Mouse (Mus musculus) stomach, postnatal 0 days (tissue): ENCODE results near the gene Atg14. TPM values are rescaled to one million over a fixed set of nuclear protein-coding genes. Genes with fewer than 3 reads are reported as not detected.
A peak's percentile ranks its signal among the peaks of the same experiment; 100 is the strongest.

Experiments used
- ATAC-seq: fragments of 200-750 bp; cut with Nextera tagmentation; 2 replicates; pipeline ENCODE4 v1.8.0; 2017; ENCODE audit not compliant: low FRiP score, low TSS enrichment
- DNase-seq: peaks from one replicate; pipeline ENCODE4 v3.0.0-alpha.2; 2016; ENCODE audit warnings: low spot score
- H3K27ac ChIP-seq: fragments of 300-500 bp; sonication (generic); replicated peaks from 2 replicates; pipeline ENCODE4 v1.5.1; 2014; ENCODE audit warnings: mild to moderate bottlenecking, control low read depth
- H3K27me3 ChIP-seq: fragments of 300-500 bp; sonication (generic); 2 replicates; pipeline ENCODE4 v1.6.1; 2014; ENCODE audit warnings: low read length; ENCODE audit not compliant: control insufficient read depth, insufficient read depth
- H3K36me3 ChIP-seq: fragments of 300-500 bp; sonication (generic); 2 replicates; pipeline ENCODE4 v1.6.1; 2014; ENCODE audit warnings: low read length, mixed read lengths; ENCODE audit not compliant: control insufficient read depth, insufficient read depth
- H3K4me1 ChIP-seq: fragments of 300-500 bp; sonication (generic); replicated peaks from 2 replicates; pipeline ENCODE4 v1.6.1; 2014; ENCODE audit warnings: antibody characterized with exemption; ENCODE audit not compliant: control insufficient read depth, insufficient read depth
- H3K4me2 ChIP-seq: fragments of 300-500 bp; sonication (generic); replicated peaks from 2 replicates; pipeline ENCODE4 v1.6.1; 2014; ENCODE audit warnings: low read depth, mild to moderate bottlenecking, control low read depth, moderate library complexity
- H3K4me3 ChIP-seq: fragments of 300-500 bp; sonication (generic); 2 replicates; pipeline ENCODE4 v1.5.1; 2014; ENCODE audit warnings: low read depth, low read length, control low read depth
- H3K9ac ChIP-seq: fragments of 300-500 bp; sonication (generic); 2 replicates; pipeline ENCODE4 v1.6.1; 2014; ENCODE audit warnings: mild to moderate bottlenecking, low read length, control low read depth, mixed read lengths
- H3K9me3 ChIP-seq: fragments of 300-500 bp; sonication (generic); 2 replicates; pipeline ENCODE4 v1.6.1; 2016; ENCODE audit warnings: low read length; ENCODE audit not compliant: control insufficient read depth
- CTCF ChIP-seq: IDR thresholded peaks from 2 replicates; pipeline ENCODE4 v1.5.1; 2016; ENCODE audit warnings: antibody characterized with exemption, low read depth, mild to moderate bottlenecking, moderate library complexity
- EP300 ChIP-seq: optimal IDR thresholded peaks from 2 replicates; pipeline ENCODE3; 2016; ENCODE audit warnings: antibody characterized with exemption
- WGBS: fragments of 180-500 bp; shearing (Covaris S2); extraction: QIAGEN DNeasy Blood & Tissue Kit; methylation state at CpG from one replicate; pipeline ENCODE4 v1.1.7; 2014; 5-methylcytosine and 5-hydroxymethylcytosine counted together
- polyA plus RNA-seq: library from polyadenylated mRNA; unstranded; fragments of >200 nt; fragmentation: Nextera tagmentation; extraction: Ambion mirVana; gene quantifications from 2 replicates; pipeline ENCODE4 v1.2.1, GENCODE M21; 2015

Gene Atg14
- polyA plus RNA-seq, 1 experiment from 2014 or later, result 6.9 TPM

DNA sequence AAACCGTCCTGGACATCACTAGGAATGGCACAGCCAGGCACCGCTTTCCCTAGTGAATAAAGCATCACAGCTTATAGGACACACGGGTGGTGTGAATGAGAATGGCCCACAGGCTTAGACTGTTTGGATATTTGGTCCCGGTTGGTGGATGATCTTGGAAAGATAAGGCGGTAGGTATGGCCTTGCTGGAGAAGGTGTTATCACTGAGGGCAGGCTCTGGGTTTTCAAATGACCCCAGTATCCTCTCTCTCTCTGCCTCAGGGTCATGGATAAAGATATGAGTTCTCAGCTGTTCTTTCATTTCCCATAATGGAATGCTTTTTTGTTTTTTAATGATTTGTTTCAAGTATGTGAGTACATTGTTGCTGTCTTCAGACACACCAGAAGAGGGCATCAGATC, 15.2 kb downstream of the Atg14 start:
- Histone ChIP-seq H3K4me1 (no peaks in the 10 kb centered on the region), H3K4me2 (no peak overlapping the region), H3K27ac (no peak overlapping the region), H3K4me3 (no peak overlapping the region), H3K9ac (no peak overlapping the region), H3K36me3 (peaks cover 3% of the 10 kb centered on the region), H3K27me3 (no peaks in the 10 kb centered on the region), H3K9me3 (no peaks in the 10 kb centered on the region)
- WGBS, result 93% methylated on average over 5 of the region's 5 CpGs
- TF ChIP-seq EP300, result no peak
- TF ChIP-seq CTCF, result no peak
- DNase-seq (no peak), ATAC-seq (0 out of 2 replicates have a peak, but pooled peaks have one; percentile 18)

DNA sequence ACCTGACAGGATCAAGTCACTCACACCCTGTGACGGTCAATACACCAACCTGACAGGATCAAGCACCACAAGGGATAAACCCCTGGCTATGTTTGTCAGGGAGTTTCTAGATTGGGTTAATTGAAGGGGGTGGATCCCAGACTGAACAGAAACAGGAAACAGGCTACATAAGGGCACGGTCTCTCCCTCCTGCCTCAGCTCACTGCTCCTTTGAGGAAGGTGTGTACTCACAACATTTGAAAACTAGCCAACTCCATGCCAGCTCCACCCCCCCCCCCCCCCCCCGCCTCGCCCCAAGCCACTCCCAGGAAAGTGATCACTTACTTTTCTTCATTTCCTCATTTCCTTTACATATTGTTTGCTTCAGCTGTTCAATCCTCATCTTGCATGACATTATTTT, 16.2 kb downstream of the Atg14 start:
- ATAC-seq (peak; percentile 45; the same call in 1 of the 2 replicates), DNase-seq (no peak)
- Histone ChIP-seq H3K4me3 (no peak overlapping the region), H3K4me2 (no peak overlapping the region), H3K36me3 (no peaks in the 10 kb centered on the region; the same call in 1 of the 2 replicates), H3K27me3 (no peaks in the 10 kb centered on the region), H3K9ac (no peak overlapping the region), H3K9me3 (no peaks in the 10 kb centered on the region), H3K4me1 (no peaks in the 10 kb centered on the region), H3K27ac (no peak overlapping the region)
- TF ChIP-seq CTCF, result no peak
- TF ChIP-seq EP300, result no peak
- WGBS, result 80% methylated on average over 3 of the region's 4 CpGs

DNA sequence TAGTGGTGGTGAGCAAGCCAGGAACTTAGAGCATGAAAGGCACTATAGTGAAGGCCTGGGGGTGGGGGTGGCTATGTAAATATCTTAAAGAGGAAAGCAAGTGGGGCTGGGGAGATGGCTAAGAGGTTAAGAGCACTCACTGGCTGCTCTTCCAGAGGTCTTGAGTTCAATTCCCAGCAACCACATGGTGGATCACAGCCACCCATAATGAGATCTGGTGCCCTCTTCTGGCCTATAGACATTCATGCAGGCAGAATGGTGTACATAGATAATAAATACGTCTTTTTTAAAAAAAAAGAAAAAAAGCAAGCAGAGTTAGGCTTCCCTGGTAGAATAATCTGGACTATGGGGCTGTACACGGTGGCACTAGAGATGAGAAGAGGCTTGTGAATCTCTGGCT, 17.1 kb downstream of the Atg14 start:
- no peak for ATAC-seq
- H3K9ac ChIP-seq, result no peak overlapping the region
- 96% methylated on average over 2 of the region's 2 CpGs for WGBS
- H3K4me2 ChIP-seq, result no peak overlapping the region
- no peak overlapping the region for H3K27ac ChIP-seq
- DNase-seq, result no peak
- H3K36me3 ChIP-seq, result peaks cover 5% of the 10 kb centered on the region
- TF ChIP-seq CTCF (peak; percentile 32; the same call in 1 of the 2 replicates), EP300 (no peak)
- H3K4me3 ChIP-seq, result no peak overlapping the region
- no peaks in the 10 kb centered on the region for H3K27me3 ChIP-seq
- H3K9me3 ChIP-seq, result no peaks in the 10 kb centered on the region
- H3K4me1 ChIP-seq, result no peaks in the 10 kb centered on the region

DNA sequence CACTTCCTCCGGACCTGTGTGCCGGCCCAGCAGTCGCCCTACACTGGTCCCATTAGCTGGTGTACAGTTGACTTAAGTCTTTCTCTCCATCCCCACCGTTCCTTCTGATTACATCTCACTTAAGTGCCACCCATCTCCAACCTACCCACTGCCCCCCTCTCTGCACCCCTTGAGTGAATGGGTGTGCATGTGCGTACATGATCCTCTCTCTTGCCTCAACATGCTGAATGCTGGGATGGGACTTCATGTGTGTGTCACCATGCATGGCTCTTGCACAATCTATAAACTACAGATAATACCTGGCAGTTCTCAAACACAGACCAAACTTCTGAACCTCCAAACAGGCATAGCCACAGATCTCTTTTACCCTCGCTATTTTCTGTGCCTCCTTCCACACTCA, 18.8 kb downstream of the Atg14 start:
- Histone ChIP-seq H3K4me2 (no peak overlapping the region), H3K36me3 (peaks cover 11% of the 10 kb centered on the region), H3K9me3 (no peaks in the 10 kb centered on the region), H3K4me3 (no peak overlapping the region), H3K4me1 (no peaks in the 10 kb centered on the region), H3K27me3 (no peaks in the 10 kb centered on the region), H3K27ac (no peak overlapping the region), H3K9ac (no peak overlapping the region)
- no peak for TF ChIP-seq EP300
- no peak for TF ChIP-seq CTCF
- ATAC-seq (no peak), DNase-seq (no peak)
- 68% methylated on average over 6 of the region's 6 CpGs for WGBS

DNA sequence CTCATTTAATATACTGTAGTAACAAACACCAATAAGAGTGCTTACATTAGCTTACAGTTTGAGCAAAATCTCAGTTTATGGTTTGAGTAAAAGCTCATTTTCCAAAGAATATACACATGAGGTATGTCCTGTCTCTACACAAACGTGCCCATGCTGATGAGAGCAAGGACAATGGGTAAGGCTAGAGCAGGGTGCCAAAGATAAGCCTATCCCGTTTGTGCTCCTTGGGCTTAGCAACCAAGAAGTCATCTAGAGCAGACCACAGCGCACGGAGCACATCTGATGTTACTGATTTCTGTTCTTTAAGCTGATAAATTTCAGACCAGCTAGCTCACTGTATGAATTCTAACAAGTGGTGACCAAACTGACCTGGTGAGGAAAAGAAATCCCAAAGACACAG, 25.6 kb downstream of the Atg14 start:
- H3K9me3 ChIP-seq, result no peaks in the 10 kb centered on the region
- H3K27ac ChIP-seq, result no peak overlapping the region
- H3K9ac ChIP-seq, result no peak overlapping the region
- H3K4me2 ChIP-seq, result no peak overlapping the region
- no peak for TF ChIP-seq EP300
- TF ChIP-seq CTCF, result no peak
- DNase-seq (no peak), ATAC-seq (no peak)
- H3K4me1 ChIP-seq, result no peaks in the 10 kb centered on the region
- 88% methylated on average over 4 of the region's 4 CpGs for WGBS
- peaks cover 24% of the 10 kb centered on the region for H3K36me3 ChIP-seq
- H3K27me3 ChIP-seq, result no peaks in the 10 kb centered on the region
- no peak overlapping the region for H3K4me3 ChIP-seq

DNA sequence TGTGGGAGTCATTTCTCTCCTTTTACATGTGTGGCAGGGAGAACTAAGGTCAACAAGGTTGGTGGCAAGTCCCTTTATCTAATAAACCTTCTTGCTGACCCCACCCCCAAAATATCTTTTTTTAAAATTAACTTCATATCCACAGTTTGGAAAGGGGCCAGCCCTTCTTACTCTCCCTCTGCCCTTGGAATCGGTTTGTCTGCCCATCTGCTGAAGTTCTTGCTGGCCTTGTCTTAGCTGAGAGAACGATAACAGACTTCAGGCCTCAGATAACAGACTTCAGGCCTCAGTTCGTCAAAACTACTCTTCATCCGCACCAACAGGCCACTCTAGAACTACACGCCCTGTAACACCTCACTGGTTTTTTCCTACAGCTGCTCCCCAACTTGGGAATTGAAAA, 26.2 kb downstream of the Atg14 start:
- H3K4me1 ChIP-seq, result no peaks in the 10 kb centered on the region
- H3K27ac ChIP-seq, result no peak overlapping the region
- no peak overlapping the region for H3K4me2 ChIP-seq
- no peak for ATAC-seq
- no peaks in the 10 kb centered on the region for H3K27me3 ChIP-seq
- no peaks in the 10 kb centered on the region for H3K9me3 ChIP-seq
- H3K4me3 ChIP-seq, result no peak overlapping the region
- peaks cover 24% of the 10 kb centered on the region for H3K36me3 ChIP-seq
- WGBS, result 86% methylated on average over 5 of the region's 5 CpGs
- no peak for DNase-seq
- TF ChIP-seq CTCF (no peak), EP300 (no peak)
- no peak overlapping the region for H3K9ac ChIP-seq
